ENCODE assay signal across 21 mouse cellular contexts in genomic region chr14:33694224-33694623, GRCm38 (mm10).
DNase-seq lines count a peak whose midpoint lies in the region; ATAC-seq and TF ChIP-seq lines count a peak whose summit lies in the region.
"Had no signal": no experiment of that assay in that cellular context is flagged by ENCODE, and none has a peak within 500 bp of the region (broad histone marks: within the 10 kb centered on the region; RNA-seq: fewer than 3 reads in every experiment).

No protein-coding gene starts in this region.

- no peak overlapping the region for H3K27ac ChIP-seq in hindbrain, embryonic 14.5 days
- no peak overlapping the region for H3K27ac ChIP-seq in hindbrain, embryonic 12.5 days
- H3K27ac ChIP-seq: embryonic facial prominence, embryonic 15.5 days; forebrain, embryonic 10.5 days; heart, embryonic 10.5 days had no signal

- TF ChIP-seq POLR2A in brain, embryonic 14.5 days (IDR thresholded peaks at IDR 0.05; ENCODE audit: borderline replicate concordance, extremely low read depth, insufficient read depth, insufficient read length, poor library complexity, severe bottlenecking) = no peak

- no peaks in the 10 kb centered on the region for H3K27me3 ChIP-seq in hindbrain, embryonic 14.5 days (ENCODE audit: control insufficient read depth, insufficient read depth, low read length)
- H3K27me3 ChIP-seq in hindbrain, embryonic 12.5 days = peaks cover 7% of the 10 kb centered on the region

- 38% methylated on average over 2 of the region's 2 CpGs for WGBS in hindbrain, embryonic 14.5 days
- WGBS in hindbrain, embryonic 12.5 days = 52% methylated on average over 2 of the region's 2 CpGs

- H3K4me2 ChIP-seq in hindbrain, embryonic 14.5 days (replicated peaks) = no peak overlapping the region
- H3K4me2 ChIP-seq in hindbrain, embryonic 12.5 days (replicated peaks) = no peak overlapping the region
- H3K4me2 ChIP-seq: embryonic facial prominence, embryonic 15.5 days had no signal

- TF ChIP-seq CTCF in brain, embryonic 14.5 days (IDR thresholded peaks at IDR 0.05; ENCODE audit: borderline replicate concordance, extremely low read depth, insufficient read depth, insufficient read length) = no peak

- ATAC-seq in hindbrain, embryonic 14.5 days (ENCODE audit: low FRiP score) = peak; percentile 33; the same call in 1 of the 2 replicates
- ATAC-seq in hindbrain, embryonic 12.5 days (ENCODE audit: low FRiP score) = no peak
- ATAC-seq: inflammation-experienced regulatory T-cells, adult 6 months; intestine, postnatal 0 days had no signal

- no peak overlapping the region for H3K4me3 ChIP-seq in hindbrain, embryonic 14.5 days (replicated peaks; ENCODE audit: low read length)
- H3K4me3 ChIP-seq in hindbrain, embryonic 12.5 days = no peak overlapping the region
- H3K4me3 ChIP-seq: embryonic facial prominence, embryonic 15.5 days; erythroblast, embryonic 14.5 days; forebrain, embryonic 10.5 days; heart, embryonic 10.5 days had no signal

- intact Hi-C loops in left cerebral cortex, postnatal 4 days (cut with DNase I) = no loop called here

- no peak overlapping the region for H3K9ac ChIP-seq in hindbrain, embryonic 14.5 days
- no peak overlapping the region for H3K9ac ChIP-seq in hindbrain, embryonic 12.5 days
- H3K9ac ChIP-seq: embryonic facial prominence, embryonic 15.5 days had no signal

- H3K36me3 ChIP-seq in hindbrain, embryonic 14.5 days (replicated peaks; ENCODE audit: control insufficient read depth, insufficient read depth) = no peaks in the 10 kb centered on the region
- H3K36me3 ChIP-seq in hindbrain, embryonic 12.5 days = no peaks in the 10 kb centered on the region
- H3K36me3 ChIP-seq: embryonic facial prominence, embryonic 15.5 days; forebrain, embryonic 10.5 days; heart, embryonic 10.5 days had no signal

- no peaks in the 10 kb centered on the region for H3K9me3 ChIP-seq in hindbrain, embryonic 14.5 days (ENCODE audit: control insufficient read depth, low read length)
- H3K9me3 ChIP-seq in hindbrain, embryonic 12.5 days (replicated peaks) = no peaks in the 10 kb centered on the region
- H3K9me3 ChIP-seq: embryonic facial prominence, embryonic 15.5 days; forebrain, embryonic 10.5 days; heart, embryonic 10.5 days had no signal

- no peak for DNase-seq in hindbrain, embryonic 14.5 days (ENCODE audit: low spot score)
- peak; percentile 53 for DNase-seq in left cerebral cortex, postnatal 4 days
- no peak for DNase-seq in left cerebral cortex, adult 9 months (ENCODE audit: low spot score in 2 of 2)
- peak; percentile 48 for DNase-seq in Muller cell, postnatal 12 days (ENCODE audit: inconsistent ontology term)
- peak; percentile 33 for DNase-seq in brain, embryonic 14.5 days (ENCODE audit: low read depth)
- no peak for DNase-seq in cerebellum, postnatal 25 days
- DNase-seq: adrenal gland, adult 8-10 months; cerebellum, adult 2 months; embryo, embryonic 11 days; gastrocnemius, postnatal 10 days; heart, adult 18-20 months; heart, postnatal 10 days; heart, postnatal 4 days; kidney, adult 8-10 months had no signal

- H3K4me1 ChIP-seq in hindbrain, embryonic 14.5 days (replicated peaks; ENCODE audit: control insufficient read depth, insufficient read depth, low read length) = 0 out of 2 replicates have a peak, but pooled peaks cover 4% of the 10 kb centered on the region
- H3K4me1 ChIP-seq in hindbrain, embryonic 12.5 days = no peaks in the 10 kb centered on the region

Comparison
In these comparisons a context has a peak if more than half of its experiments do, and no peak if none do; other contexts are left out.
1. DNase-seq: peak in left cerebral cortex, postnatal 4 days (single experiment), Muller cell, postnatal 12 days (single experiment) and brain, embryonic 14.5 days (single experiment); none in hindbrain, embryonic 14.5 days (single experiment), left cerebral cortex, adult 9 months (0 of 2) and cerebellum, postnatal 25 days (0 of 2).